Mouse (Mus musculus) midbrain, embryonic 13.5 days (tissue): Measurements from ENCODE around the gene Tgfb2. TPM values are rescaled to one million over a fixed set of nuclear protein-coding genes. Genes with fewer than 3 reads are reported as not detected.

Source experiments
- ATAC-seq: fragments of 200-750 bp; cut with Nextera tagmentation; 2 replicates; pipeline ENCODE4 v1.8.0; 2017; ENCODE audit warnings: mild to moderate bottlenecking, moderate TSS enrichment, moderate library complexity
- H3K27ac ChIP-seq: fragments of 300-500 bp; sonication (generic); 2 replicates; pipeline ENCODE4 v1.5.1; 2015; ENCODE audit warnings: inconsistent platforms, mild to moderate bottlenecking, moderate library complexity
- H3K27me3 ChIP-seq: fragments of 300-500 bp; sonication (generic); 2 replicates; pipeline ENCODE4 v1.6.1; 2015; ENCODE audit warnings: mild to moderate bottlenecking, inconsistent platforms
- H3K36me3 ChIP-seq: fragments of 300-500 bp; sonication (generic); 2 replicates; pipeline ENCODE4 v1.6.1; 2015; ENCODE audit warnings: mild to moderate bottlenecking, inconsistent platforms
- H3K4me1 ChIP-seq: fragments of 300-500 bp; sonication (generic); replicated peaks from 2 replicates; pipeline ENCODE4 v1.6.1; 2015; ENCODE audit warnings: inconsistent platforms
- H3K4me2 ChIP-seq: fragments of 300-500 bp; sonication (generic); replicated peaks from 2 replicates; pipeline ENCODE4 v1.6.1; 2015; ENCODE audit warnings: moderate library complexity, mild to moderate bottlenecking, inconsistent platforms
- H3K4me3 ChIP-seq: fragments of 300-500 bp; sonication (generic); replicated peaks from 2 replicates; pipeline ENCODE4 v1.5.1; 2015; ENCODE audit warnings: mild to moderate bottlenecking, inconsistent platforms
- H3K9ac ChIP-seq: fragments of 300-500 bp; sonication (generic); replicated peaks from 2 replicates; pipeline ENCODE4 v1.6.1; 2015; ENCODE audit warnings: mild to moderate bottlenecking, inconsistent platforms
- H3K9me3 ChIP-seq: fragments of 300-500 bp; sonication (generic); 2 replicates; pipeline ENCODE4 v1.6.1; 2016; ENCODE audit warnings: mild to moderate bottlenecking, inconsistent platforms
- WGBS: fragments of 180-500 bp; shearing (Covaris S2); methylation state at CpG from one replicate; pipeline ENCODE4 v1.1.7; 2015; 5-methylcytosine and 5-hydroxymethylcytosine counted together
- polyA plus RNA-seq: library from polyadenylated mRNA; unstranded; fragments of >200 nt; fragmentation: Nextera tagmentation; extraction: Ambion mirVana; gene quantifications from 2 replicates; pipeline ENCODE4 v1.2.1, GENCODE M21; 2015

Tgfb2 gene
- polyA plus RNA-seq, 1 experiment from 2014 or later, result 11.1 TPM

- no peak overlapping the region for H3K4me3 ChIP-seq
- H3K9ac ChIP-seq, result no peak overlapping the region
- 88% methylated on average over 10 of the region's 10 CpGs for WGBS
- no peaks in the 10 kb centered on the region for H3K9me3 ChIP-seq
- H3K4me2 ChIP-seq, result no peak overlapping the region
- ATAC-seq, result no peak
- H3K36me3 ChIP-seq, result no peaks in the 10 kb centered on the region
- no peak overlapping the region for H3K27ac ChIP-seq
- H3K4me1 ChIP-seq, result no peaks in the 10 kb centered on the region
- H3K27me3 ChIP-seq, result no peaks in the 10 kb centered on the region
These were observed 42.8 kb downstream of the Tgfb2 start for GRCm38 (mm10) chr1:186662996-186663395.

DNA sequence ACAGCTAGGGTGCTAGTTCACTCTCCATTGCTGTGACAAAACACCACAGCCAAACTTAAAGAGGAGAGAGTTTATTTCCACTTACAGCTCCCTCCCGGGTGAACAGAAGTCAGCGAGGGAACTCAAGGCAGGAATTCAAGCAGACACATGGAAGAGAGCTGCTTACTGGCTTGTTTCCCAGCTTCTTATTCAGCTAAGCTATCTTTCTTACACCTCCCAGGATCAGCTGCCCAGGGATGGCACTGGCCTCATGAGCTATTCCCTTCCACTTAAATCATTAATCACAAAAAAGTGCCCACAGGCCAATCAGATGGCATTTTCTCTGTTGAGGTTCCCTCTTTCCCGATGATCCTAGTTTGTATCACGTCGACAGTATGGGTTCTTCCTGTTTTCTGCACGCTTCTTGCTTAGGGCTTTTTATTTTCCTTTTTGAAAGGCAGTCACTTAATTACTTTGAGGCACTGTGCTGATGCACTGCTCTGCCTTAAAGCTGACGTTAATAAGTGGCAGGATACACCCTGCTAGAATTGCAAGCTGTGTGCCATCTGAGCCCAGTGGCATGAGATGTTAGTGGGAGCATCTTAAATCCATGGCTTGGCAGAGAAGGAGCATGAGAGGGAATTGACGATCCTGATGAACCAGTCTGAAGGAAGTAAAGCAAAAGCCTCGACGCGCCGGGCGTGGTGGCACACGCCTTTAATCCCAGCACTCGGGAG lies 44.4 kb downstream of the Tgfb2 start:
- Histone ChIP-seq H3K27ac (no peak overlapping the region), H3K36me3 (no peaks in the 10 kb centered on the region), H3K4me2 (no peak overlapping the region), H3K9ac (no peak overlapping the region), H3K4me3 (no peak overlapping the region), H3K9me3 (no peaks in the 10 kb centered on the region), H3K4me1 (no peaks in the 10 kb centered on the region), H3K27me3 (no peaks in the 10 kb centered on the region)
- no peak for ATAC-seq
- 85% methylated on average over 15 of the region's 15 CpGs for WGBS

- WGBS, result 81% methylated on average over 11 of the region's 11 CpGs
- no peak overlapping the region for H3K27ac ChIP-seq
- no peak overlapping the region for H3K4me3 ChIP-seq
- no peaks in the 10 kb centered on the region for H3K36me3 ChIP-seq
- no peak for ATAC-seq
- H3K4me1 ChIP-seq, result no peaks in the 10 kb centered on the region
- no peaks in the 10 kb centered on the region for H3K27me3 ChIP-seq
- H3K9me3 ChIP-seq, result no peaks in the 10 kb centered on the region
- H3K9ac ChIP-seq, result no peak overlapping the region
- no peak overlapping the region for H3K4me2 ChIP-seq
These were observed 47.0 kb downstream of the Tgfb2 start for GRCm38 (mm10) chr1:186658783-186659182.

DNA sequence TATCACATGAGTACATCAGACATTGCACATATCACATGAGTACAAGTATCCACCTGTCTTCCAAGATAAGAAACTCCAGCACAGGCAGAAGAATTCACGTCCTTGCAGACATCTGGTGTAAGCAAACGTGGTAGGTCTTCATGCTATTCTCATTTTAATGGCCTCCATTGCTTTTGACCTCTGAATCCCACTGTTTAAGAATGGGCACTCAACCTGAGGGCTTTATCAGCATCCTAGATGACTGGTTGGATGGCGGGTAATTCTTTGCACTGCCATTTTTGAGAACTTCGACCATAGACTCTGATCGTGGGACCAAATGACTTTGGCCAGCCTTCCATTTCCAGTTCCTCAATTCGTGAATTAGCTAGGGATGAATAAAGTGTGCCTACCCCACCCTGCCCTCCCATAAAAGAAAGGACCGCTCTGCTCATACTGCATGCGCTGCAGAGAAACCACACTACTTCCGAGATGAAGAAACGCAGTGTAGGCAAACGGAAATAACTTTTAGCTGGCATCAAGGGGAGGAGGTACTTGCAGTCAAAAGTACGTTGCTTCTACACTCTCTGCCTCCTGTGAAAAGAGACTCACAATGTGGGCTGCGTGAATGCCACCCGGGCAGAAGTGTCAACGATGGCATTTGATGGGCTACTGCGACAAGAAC lies 48.1 kb downstream of the Tgfb2 start:
- no peak overlapping the region for H3K4me2 ChIP-seq
- H3K9me3 ChIP-seq, result no peaks in the 10 kb centered on the region
- H3K27ac ChIP-seq, result no peak overlapping the region
- no peaks in the 10 kb centered on the region for H3K27me3 ChIP-seq
- H3K4me3 ChIP-seq, result no peak overlapping the region
- H3K9ac ChIP-seq, result no peak overlapping the region
- WGBS, result 92% methylated on average over 16 of the region's 16 CpGs
- no peak for ATAC-seq
- no peaks in the 10 kb centered on the region for H3K4me1 ChIP-seq
- no peaks in the 10 kb centered on the region for H3K36me3 ChIP-seq

- no peaks in the 10 kb centered on the region for H3K27me3 ChIP-seq
- no peaks in the 10 kb centered on the region for H3K9me3 ChIP-seq
- H3K27ac ChIP-seq, result no peak overlapping the region
- H3K4me2 ChIP-seq, result no peak overlapping the region
- H3K36me3 ChIP-seq, result no peaks in the 10 kb centered on the region
- no peaks in the 10 kb centered on the region for H3K4me1 ChIP-seq
- H3K4me3 ChIP-seq, result no peak overlapping the region
- H3K9ac ChIP-seq, result no peak overlapping the region
- no peak for ATAC-seq
- 93% methylated on average over 5 of the region's 5 CpGs for WGBS
These were observed 49.0 kb downstream of the Tgfb2 start for GRCm38 (mm10) chr1:186656732-186657329.

DNA sequence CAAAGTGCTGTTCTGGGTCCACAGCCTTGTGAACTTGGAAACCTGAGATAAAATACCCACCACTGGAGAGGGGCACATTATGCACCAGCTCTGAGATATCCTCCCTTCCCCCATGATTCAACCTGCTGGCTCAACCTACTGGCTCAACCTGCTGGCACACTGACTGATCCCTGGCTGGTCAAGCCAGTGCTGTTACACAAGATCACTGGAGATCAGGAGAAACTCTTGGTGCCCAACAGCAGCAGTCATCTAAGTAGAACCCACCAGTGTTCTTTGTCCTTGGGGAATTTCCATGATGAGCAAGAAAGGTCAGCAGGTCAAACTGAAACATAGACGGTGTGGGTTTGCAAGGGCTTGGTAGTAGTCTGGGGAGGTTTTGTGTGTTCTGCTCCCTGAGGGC lies 49.6 kb downstream of the Tgfb2 start:
- Histone ChIP-seq H3K36me3 (no peaks in the 10 kb centered on the region), H3K4me2 (no peak overlapping the region), H3K4me1 (no peaks in the 10 kb centered on the region), H3K27me3 (no peaks in the 10 kb centered on the region), H3K4me3 (no peak overlapping the region), H3K9me3 (no peaks in the 10 kb centered on the region), H3K27ac (no peak overlapping the region), H3K9ac (no peak overlapping the region)
- no peak for ATAC-seq
- 79% methylated on average over 1 of the region's 1 CpGs for WGBS

DNA sequence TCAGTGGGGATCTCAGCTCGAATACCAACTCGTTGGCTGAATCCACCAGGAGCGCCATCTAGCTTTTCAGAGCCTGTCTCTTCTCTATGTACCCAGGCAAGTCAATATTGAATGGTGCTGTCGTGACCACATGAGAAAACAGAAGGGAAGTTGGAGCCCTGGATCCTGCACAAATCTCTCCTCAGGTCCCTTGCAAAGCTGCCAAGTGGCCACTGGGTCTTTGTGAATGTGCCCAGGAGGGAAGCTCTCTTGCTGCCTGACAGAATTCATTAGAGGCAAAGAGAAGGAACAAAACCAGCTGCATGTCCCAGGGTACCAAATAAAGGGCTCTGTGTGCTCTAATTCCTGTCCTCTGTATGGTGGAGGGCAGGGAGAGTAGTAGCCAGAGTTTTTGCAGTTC lies 50.7 kb downstream of the Tgfb2 start:
- Histone ChIP-seq H3K9me3 (no peaks in the 10 kb centered on the region), H3K27ac (no peak overlapping the region), H3K27me3 (no peaks in the 10 kb centered on the region), H3K4me3 (no peak overlapping the region), H3K36me3 (no peaks in the 10 kb centered on the region), H3K4me2 (no peak overlapping the region), H3K9ac (no peak overlapping the region), H3K4me1 (no peaks in the 10 kb centered on the region)
- 52% methylated on average over 4 of the region's 4 CpGs for WGBS
- ATAC-seq, result peak; percentile 43; the same call in 1 of the 2 replicates

GRCm38 (mm10) chr1:186652208-186652607 lies 53.6 kb downstream of the Tgfb2 start:
- H3K4me2 ChIP-seq, result no peak overlapping the region
- H3K4me3 ChIP-seq, result no peak overlapping the region
- H3K9ac ChIP-seq, result no peak overlapping the region
- H3K36me3 ChIP-seq, result no peaks in the 10 kb centered on the region
- no peak for ATAC-seq
- H3K27me3 ChIP-seq, result no peaks in the 10 kb centered on the region
- WGBS, result 82% methylated on average over 8 of the region's 8 CpGs
- H3K9me3 ChIP-seq, result 0 out of 2 replicates have a peak, but pooled peaks cover 4% of the 10 kb centered on the region
- H3K27ac ChIP-seq, result no peak overlapping the region
- no peaks in the 10 kb centered on the region for H3K4me1 ChIP-seq

DNA sequence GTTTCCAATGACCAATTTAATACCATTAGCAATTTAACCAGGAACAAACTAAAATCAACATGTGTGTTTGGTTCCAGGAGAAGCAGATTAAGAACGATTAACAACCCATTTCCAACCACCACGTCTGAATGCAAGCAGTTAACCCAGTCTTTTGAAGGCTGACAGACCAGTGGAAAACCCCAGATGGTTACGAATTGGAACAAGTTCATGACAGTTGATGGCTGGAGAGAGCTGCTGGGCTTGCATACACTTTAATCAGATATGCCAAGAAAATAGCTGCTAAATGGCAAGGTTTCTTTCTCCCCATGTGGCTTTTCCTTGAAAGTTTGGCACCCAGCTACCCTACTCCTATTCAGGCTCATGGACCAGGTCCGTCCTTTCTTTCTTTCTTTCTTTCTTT lies 55.8 kb downstream of the Tgfb2 start:
- H3K9ac ChIP-seq, result no peak overlapping the region
- H3K4me1 ChIP-seq, result no peaks in the 10 kb centered on the region
- no peaks in the 10 kb centered on the region for H3K27me3 ChIP-seq
- H3K27ac ChIP-seq, result no peak overlapping the region
- no peaks in the 10 kb centered on the region for H3K36me3 ChIP-seq
- 81% methylated on average over 4 of the region's 4 CpGs for WGBS
- no peak overlapping the region for H3K4me2 ChIP-seq
- 0 out of 2 replicates have a peak, but pooled peaks cover 4% of the 10 kb centered on the region for H3K9me3 ChIP-seq
- ATAC-seq, result no peak
- H3K4me3 ChIP-seq, result no peak overlapping the region

DNA sequence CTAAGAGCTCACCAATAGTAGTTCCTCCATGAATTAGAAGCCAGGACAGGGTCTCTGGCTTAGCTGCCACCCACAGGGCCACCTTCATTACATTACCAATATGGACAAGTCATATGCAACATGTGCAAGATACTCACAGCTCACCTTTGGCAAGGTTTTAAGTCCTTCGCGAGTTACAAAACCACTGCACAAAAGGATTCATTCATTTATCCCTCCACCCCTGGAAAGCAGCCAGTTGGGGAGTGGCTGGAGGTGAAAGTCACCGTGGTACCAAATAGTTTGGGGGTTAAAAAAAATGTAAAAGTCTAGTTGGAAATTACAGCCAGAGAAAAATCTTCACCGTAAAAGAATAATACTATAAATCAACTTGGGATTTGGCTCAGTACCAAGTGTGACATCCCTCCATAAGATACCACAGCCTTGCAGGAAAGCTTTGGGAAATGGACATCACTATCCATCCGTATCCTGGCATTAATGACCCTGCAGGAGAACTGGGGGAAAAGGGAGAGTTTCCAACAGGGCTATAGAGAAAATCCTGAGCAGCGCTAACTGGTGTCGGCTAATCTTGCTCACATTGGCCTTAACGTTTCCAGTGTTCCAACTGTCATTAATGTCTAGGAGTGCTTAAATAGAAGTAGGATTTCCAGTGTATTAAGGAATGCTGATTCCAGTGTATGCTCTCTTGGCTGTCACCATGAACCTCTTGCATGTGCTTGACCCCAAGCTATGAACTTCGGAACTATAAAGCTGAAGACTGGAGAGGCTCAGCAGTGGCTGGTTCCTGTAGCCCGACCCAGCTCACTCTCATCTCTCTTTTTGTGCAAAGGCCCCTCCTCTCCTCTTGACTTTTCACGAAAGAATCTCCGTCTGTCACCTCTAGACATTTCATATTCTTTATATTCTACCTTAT lies 68.2 kb downstream of the Tgfb2 start:
- WGBS, result 77% methylated on average over 12 of the region's 12 CpGs
- no peak overlapping the region for H3K4me2 ChIP-seq
- H3K4me3 ChIP-seq, result no peak overlapping the region
- no peak overlapping the region for H3K9ac ChIP-seq
- no peak overlapping the region for H3K27ac ChIP-seq
- H3K9me3 ChIP-seq, result no peaks in the 10 kb centered on the region
- H3K36me3 ChIP-seq, result no peaks in the 10 kb centered on the region
- no peak for ATAC-seq
- peaks cover 7% of the 10 kb centered on the region; the same call in 1 of the 2 replicates for H3K4me1 ChIP-seq
- no peaks in the 10 kb centered on the region for H3K27me3 ChIP-seq

- no peak for ATAC-seq
- no peak overlapping the region for H3K27ac ChIP-seq
- H3K4me3 ChIP-seq, result no peak overlapping the region
- H3K4me1 ChIP-seq, result peaks cover 7% of the 10 kb centered on the region; the same call in 1 of the 2 replicates
- no peaks in the 10 kb centered on the region for H3K36me3 ChIP-seq
- no peaks in the 10 kb centered on the region for H3K27me3 ChIP-seq
- no peak overlapping the region for H3K4me2 ChIP-seq
- WGBS, result 55% methylated on average over 7 of the region's 7 CpGs
- H3K9ac ChIP-seq, result no peak overlapping the region
- H3K9me3 ChIP-seq, result no peaks in the 10 kb centered on the region
These were observed 70.7 kb downstream of the Tgfb2 start for GRCm38 (mm10) chr1:186635045-186635444.
